Mouse (Mus musculus): ENCODE measurements around the gene Chad.
A peak's percentile ranks its signal among the peaks of the same experiment; 100 is the strongest.

Gene Chad

GRCm38 (mm10) chr11:94567326-94567725, 2.5 kb downstream of the Chad start:
- DNase-seq: no peak

DNA sequence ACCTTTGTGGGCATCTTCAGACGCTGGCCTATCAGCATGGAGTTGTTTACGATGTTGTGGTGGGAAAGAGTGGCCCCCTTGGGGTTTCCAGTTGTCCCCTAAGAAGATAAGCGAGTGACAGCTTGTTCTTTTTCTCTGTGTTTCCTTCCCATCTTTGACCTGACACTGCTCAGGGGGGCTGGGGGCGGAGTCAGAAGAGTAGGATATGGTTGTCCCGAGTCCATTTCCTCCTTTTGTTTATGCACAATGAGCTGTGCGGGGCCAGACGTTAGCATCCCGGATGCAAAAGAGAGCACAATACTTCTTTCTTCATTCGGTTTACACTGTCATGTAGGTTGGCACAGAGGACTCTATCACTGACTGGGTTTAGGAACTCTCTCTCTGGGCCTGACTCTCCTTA, 5.8 kb downstream of the Chad start:
- peak in 1 of 2 experiments; percentile 65 for DNase-seq

DNA sequence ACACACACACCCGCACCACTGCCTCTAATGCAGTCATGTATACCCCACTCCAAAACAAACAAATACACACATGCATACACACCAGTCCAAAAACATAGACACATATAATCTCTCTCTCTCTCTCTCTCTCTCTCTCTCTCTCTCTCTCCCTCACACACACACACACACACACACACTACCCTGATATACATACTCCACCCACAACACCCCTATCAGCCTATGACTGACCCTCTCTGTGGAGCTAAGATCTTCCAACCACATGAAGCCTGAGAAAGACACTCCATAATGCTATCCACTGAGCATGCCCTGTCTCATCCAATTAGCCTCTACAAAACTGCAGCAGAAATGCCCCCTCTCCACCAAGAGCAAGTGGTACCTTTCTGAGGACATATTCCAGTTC, 7.0 kb downstream of the Chad start:
- no peak for DNase-seq

GRCm38 (mm10) chr11:94574560-94574959, 9.7 kb downstream of the Chad start:
- DNase-seq: no peak

- no peak for DNase-seq
Measured at GRCm38 (mm10) chr11:94575036-94575435, 10.2 kb downstream of the Chad start.

DNA sequence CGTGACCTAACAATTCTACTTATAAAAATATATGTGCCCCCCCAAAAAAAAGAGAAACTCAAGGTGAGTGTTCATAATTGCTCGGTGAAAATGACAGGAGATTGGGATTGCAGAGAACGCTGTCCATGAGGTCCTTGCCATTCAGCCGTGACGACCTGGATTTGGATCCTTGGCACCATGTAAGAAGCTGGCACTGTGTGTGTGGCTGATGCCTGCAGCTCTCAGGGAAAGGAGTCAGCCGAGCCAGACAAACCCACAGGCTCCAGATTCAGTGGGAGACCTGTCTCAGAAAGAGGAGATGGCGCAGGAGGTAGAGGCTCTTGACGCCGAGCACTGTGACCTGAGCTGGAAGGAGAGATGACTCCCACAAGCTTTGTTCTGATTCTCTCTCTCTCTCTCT, 11.5 kb downstream of the Chad start:
- DNase-seq: no peak

GRCm38 (mm10) chr11:94580111-94580740, 15.4 kb downstream of the Chad start:
- DNase-seq: no peak

DNA sequence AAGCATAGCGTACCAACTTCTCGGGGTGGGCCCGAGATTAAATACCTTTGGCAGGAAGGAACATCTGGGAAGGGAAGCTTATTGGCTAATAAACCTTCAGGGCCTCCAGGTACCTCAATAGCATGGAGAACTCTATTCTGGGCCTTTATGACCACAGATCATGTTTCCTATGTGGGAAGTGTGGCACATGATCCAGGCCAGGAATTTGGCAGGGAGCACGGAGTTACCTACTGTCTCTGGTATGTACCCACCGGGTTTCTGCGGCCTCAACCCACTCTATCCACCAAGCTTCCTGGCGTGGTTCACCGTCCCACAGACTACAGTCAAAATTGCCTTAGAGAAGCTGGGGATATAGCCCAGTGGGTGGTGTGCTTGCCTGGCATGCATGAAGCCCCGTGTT, 20.2 kb downstream of the Chad start:
- no peak for DNase-seq

DNA sequence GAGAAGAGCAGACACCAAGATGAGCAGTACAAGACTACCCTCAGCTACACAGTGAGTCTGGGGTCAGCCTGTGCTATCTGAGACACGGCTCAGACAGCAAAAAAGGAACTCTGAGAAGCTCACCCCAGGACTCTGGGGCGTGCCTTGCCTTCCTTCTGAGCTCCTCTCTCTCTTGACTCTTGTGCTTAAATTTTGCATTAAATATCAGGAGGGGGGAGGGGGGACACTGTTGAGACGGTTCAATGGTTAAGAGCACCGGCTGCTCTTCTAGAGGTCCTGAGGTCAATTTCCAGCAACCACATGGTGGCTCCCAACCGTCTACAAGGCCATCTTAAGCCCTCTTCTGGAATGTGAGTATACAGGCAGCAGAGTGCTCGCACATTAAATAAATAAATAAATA, 22.7 kb downstream of the Chad start:
- DNase-seq: no peak

- no peak for DNase-seq
Measured at GRCm38 (mm10) chr11:94596311-94596852, 31.5 kb downstream of the Chad start.

DNA sequence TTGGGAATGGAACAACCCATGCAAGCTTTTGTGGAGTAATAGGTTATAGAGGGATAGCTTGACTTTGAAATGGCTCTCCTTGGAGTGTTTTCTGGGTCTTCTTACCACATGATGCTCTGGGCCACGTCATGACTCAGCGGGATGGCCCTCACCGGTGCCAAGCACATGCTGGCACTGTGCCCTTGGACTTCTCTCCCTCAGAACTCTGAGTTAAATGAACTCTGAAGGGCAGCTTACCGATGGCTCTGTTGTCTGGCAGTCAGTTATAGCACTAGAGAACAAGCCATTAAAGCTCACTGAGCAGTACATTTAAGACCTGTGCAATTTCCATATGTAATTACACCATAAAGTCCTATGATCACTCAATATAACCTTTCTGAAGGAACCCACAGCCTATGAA, 32.5 kb downstream of the Chad start:
- DNase-seq: no peak

- DNase-seq: no peak
Measured at GRCm38 (mm10) chr11:94598437-94599120, 33.7 kb downstream of the Chad start.

DNA sequence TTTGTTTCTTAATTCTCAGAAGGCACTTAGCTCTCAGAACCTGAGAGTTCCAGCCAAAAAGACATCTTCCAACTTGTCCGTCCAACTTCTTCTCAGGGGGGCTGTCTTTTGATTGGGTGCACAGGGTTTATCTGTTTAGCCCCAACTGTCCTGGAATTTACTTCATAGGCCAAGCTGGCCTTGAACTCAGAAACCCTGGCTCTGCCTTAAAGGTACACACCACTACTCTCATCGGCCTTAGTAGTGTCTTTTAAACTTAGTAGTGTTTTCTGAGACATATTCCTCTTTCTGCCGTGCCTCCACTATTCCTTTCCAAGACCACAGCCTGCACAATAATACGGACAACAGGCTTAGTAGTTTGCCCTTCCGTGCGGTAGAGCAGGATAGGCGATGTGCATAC, 35.6 kb downstream of the Chad start:
- no peak for DNase-seq

GRCm38 (mm10) chr11:94601321-94602281, 36.8 kb downstream of the Chad start, which contains the start of gene Acsf2:
Gene Acsf2 (minus strand): TSS chr11:94601871.
- peak; percentile 56 to 71 for DNase-seq

GRCm38 (mm10) chr11:94602356-94602955, 37.6 kb downstream of the Chad start:
- no peak for DNase-seq

DNA sequence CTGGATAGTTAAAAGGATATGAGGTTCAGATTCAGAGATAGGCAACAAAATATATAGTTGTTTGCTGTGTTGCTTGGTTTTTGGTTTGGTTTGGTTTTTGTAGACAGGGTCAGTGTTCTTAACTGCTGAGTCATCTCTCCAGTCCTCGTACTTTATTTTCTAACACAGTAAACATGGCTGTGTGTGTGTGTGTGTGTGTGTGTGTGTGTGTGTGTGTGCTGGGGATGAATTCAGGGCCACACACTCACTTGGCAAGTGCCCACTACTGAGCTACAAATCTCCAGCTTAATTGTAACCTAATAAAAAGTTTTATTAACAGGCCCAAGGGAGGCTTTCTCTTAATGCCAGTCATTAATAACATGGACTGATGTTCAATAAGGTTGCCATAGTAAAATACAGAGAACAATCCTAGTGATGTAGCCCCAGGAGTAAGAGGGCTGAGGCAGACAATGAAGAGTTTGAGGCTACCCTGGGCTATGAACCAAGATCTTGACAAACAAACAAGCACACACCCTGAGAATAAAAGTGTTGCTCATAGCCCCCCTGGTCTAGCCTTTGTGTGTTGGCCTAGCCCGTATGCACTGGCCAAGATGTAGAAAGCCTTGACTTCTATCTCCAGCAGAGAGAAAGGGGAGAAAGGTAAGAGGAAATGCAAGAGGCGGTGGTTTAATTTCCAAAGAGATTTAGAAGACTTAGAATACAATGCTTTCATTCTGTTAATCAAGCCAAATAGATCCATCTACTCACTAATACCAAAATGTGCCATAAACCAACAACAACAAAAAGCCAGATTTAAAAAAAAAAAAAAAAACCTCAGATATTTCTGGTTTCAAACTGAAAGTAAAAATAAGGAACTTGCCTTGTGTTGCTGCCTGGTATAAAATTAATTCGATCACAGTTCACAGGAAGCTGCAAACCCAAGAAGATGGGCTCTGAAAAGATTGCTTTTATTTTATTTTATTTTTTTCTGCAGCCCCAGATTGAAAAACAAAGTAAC, 46.2 kb downstream of the Chad start:
- DNase-seq: no peak

GRCm38 (mm10) chr11:94614603-94615002, 49.8 kb downstream of the Chad start:
- no peak for DNase-seq

- DNase-seq: no peak
Measured at GRCm38 (mm10) chr11:94615494-94615893, 50.6 kb downstream of the Chad start.

DNA sequence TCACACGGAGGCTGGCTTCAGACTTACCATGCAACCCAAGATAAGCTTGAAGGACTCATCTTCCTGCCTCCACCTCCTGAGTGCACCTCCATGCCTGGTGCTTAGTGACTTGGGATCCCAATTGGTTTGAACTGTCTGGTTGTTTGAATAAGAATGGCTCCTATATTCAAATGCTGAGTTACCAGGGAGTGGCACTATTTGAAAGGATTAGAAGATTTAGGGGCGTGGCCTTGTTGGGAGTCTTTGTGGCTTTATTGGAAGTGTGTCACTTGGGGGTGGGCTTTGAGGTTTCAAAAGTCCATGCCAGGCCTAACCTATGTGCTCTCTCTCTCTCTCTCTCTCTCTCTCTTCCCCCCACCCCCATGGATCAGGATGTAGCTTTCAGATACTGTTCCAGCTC, 52.8 kb downstream of the Chad start:
- no peak for DNase-seq
